Mouse (Mus musculus) effector memory CD4-positive, alpha-beta T cell, adult 7 months (primary cell): Measurements from ENCODE around the gene Nkain2. TPM values are rescaled to one million over a fixed set of nuclear protein-coding genes. Genes with fewer than 3 reads are reported as not detected.

Experiments used
- polyA plus RNA-seq: library from polyadenylated mRNA; unstranded; fragments of 100-300 nt; shearing (Covaris generic); gene quantifications from one replicate; pipeline ENCODE4 v1.2.1, GENCODE M21; 2017

Gene Nkain2
- polyA plus RNA-seq, result not detected

DNA sequence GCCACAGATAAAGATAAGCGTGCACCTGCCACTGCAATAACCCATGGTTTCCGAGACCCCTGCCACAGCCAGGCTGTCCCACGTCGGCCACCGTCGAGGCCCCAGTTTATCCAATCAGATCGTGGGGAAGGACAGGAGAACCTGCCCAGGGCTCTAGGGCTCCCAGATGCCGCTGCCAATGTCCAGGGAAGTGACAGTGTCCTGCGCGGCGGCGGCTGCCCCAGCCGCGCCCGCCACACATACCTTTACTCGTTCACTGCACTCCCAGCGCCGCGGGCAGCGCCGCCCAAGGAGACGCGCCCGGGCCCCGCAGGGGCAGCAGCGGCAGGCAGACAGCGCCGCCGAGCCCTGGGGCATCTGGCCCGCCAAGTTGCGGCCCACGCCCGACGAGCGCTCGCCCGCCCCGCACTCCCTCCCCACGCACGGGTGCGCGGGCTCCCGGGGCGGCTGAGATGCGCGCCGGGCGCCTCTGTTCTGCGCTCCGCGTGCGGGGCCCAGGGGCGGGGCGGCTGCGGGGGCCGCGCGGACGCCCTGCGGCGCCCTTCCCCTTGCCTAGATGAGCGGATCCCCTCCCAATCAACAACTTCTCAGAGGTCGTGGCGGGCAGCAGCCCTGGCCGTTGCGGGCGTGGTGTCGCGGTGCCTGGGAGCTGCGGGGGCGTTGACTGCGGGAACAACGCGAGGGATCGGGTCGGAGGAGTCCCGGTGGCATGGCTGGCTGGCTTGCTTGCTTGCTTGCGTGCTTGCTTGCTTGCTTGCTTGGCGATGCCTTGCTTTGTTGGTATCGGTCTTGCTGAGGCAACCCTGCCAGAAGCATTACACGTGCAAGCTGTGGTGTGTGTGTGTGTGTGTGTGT, at the start of gene Nkain2:
Nkain2 (minus strand) TSS at position 811 of the 855 bp plus-strand sequence.

Other genes with a start within 250 kb of the Nkain2 start
- 0.44 TPM for gene Trdn, start 190.1 kb upstream of the Nkain2 start, polyA plus RNA-seq